Mouse (Mus musculus) embryo, embryonic 10.5 days (tissue): Measurements from ENCODE around the gene Mtfmt.

ENCODE experiments used
- DNase-seq: peaks from one replicate; pipeline ENCODE4 v3.0.0-alpha.2; 2015; ENCODE audit warnings: low spot score

The Mtfmt gene

DNA sequence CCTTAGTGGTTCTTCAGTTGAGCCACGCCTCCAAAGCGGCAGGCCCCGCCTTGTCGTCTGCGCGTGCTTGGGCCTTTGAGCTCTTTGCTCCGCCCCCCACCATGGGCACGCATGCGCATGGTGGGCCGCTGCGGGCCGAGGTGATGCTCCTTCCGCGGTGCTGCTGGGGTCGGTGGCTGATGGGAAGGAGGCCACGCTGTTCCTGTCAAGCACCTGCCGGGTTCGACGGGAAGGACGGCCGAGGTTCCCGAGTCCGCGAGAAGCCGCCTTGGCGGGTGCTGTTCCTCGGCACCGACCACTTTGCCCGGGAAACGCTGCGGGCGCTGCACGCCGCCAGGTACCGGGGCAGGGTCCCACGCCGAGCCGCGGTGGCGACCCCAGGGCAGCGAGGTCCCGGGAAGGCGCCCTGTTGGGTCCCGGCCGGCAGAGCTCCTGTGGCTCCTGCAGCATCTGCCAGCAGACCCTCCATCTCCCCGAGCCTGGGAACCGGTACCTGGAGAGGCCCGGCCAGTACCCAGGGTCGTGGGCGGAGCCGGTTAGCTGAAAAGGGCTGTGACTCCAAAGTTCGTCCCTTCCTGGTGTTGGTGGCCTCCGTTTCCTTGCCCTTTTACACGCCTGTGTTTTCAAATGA, at the start of gene Mtfmt:
Mtfmt (plus strand) TSS at position 112 of the 631 bp plus-strand sequence.
- peak; percentile 98 for DNase-seq

DNA sequence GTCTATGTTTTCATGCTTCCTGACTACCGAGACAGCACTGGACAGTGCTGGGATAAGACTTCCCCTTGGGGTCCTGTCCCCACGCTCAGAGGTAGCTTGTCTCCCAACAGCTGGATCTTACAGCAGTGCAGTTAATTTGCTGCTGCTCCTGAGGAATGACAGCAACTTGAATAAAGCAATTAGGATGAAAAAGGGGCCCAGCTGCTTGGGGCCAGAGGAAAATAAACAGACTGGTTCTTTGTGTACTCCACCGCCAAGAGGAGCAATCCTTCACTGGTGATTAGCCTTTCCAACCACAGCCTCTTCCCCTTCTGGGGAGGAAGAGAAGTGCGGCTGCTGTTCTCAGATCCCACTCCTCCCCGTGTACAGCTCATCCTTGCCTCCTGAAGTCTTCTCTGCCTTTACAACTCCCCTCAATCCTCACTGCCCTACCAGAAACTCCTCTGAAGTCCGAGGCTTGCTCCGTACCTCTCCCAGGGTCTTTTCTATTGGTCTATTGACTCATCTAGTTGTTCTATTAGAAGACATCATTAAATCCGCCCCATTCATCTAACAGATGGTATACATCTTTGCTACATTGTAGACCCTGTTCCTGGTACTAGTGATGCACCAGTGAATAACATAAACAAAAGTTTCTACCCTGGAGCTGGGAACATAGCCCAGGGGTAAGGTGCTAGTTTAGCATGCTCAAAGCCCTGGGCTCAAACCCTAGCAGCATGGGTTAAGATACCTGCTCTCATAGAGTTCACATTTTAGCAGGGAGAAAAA, 49.0 kb upstream of the Mtfmt start:
- DNase-seq = peak; percentile 60

DNA sequence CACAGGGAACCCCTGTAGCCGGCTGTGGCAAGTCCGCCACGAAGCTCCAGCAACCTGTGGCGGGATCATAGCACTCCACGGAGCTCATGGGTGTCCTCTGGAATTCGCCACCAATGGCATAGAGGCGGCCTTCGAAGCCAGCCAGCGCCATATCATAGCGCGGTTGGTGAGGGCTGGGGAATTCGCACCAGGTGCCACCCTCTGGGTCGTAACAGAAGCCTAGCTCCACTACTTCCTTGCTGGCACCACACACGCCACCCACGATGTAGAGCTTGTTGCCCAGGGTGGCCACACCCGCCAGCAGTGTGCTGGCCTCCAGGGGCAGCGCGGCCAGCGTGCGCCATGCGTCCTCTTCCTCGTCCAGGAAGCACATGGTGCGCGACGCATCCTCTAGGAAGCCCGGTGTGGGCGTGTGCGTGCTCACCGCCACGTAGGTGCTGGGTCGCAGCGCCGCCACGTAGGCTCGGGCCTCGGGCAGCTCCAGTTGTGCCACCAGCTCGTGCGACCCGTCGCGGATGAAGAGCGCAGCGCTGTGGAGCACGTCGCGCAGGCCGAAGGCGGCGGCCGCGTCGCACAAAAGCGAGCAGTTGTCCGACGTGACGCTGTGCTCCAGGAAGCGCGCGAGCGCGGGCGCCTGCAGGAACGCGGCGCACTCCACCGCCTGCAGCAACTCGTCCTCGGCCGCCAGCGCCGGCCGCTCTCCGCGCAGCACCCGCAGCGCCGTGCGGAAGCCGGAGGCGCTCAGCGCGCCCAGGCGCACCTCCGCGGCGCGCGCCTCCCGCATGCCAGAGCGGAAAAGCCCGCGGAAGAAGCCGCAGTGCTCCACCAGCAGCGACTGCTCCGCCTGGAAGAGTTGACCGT, 44.6 kb upstream of the Mtfmt start:
- DNase-seq = peak; percentile 38

DNA sequence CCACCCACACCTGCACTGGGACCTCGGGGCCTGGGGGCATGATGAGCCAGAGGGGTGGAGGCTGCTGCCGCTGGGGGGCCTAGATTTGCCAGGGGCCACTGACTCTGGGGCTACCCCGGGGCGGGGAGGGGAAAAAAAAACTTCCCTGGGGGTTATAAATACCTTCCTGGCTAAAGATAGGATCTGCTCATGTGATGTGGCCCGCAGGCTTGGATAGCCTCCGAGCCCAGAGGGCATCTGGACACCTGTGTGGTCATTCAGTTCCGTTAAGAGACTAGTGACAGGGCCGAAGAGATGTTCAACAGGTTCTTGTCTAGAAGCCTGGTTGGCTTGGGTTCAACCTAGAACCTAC, 44.0 kb upstream of the Mtfmt start, which contains the start of gene Kbtbd13:
Kbtbd13 (minus strand) TSS at position 40 of the 352 bp plus-strand sequence.
- DNase-seq = no peak

DNA sequence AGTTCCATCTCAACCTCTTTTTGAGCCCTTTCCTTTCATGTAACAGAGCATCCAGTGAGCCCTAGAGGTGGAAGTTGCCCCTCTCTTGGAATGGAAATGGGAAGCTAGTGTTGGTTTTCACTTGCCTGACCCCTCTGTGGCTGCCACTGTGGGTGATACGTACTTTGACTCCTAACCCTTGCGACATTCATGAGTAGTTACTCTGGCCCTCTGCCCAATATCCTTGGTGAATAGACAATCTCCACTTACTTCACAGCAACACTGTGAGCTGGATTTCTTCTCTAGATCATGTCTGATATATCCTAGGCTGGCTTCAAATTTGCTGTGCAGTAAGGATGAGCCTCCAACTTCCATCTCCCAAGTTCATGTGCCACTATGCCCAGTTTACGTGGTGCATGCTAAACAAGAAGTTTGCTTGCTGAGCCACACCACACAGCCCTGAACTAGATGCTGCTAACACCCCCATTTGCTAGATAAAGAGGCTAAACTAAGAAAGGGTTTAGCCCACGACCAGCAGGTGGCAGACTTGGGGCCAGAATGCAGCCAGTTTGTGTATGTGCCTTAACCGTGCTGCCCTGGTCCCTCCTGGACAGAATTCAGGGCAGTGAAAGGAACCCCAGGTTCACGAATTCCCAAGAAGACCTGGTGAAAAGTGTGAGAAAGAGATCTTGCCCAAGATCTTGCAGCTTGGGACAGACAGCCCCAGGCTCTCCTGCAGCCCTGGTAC, 42.8 kb upstream of the Mtfmt start:
- peak; percentile 79 for DNase-seq

DNA sequence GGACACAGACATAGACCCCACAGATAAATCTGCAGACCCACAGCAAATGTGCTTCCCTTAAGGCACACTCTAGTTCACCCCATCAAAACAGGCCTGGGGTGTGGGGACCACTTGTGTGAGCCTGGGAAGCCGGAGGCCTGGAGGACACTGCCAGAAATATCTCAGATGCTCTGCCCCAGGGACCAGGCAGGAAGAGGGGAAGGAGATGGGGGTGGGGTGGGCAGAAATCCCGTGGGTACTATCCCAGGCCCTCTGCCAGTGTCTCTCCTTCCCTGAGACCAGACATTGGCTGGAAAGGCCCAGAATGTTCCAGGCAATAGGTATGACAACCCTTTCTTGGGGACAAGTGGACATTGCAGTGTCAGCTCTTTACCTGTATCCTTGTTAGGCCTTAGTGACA, 42.0 kb upstream of the Mtfmt start:
- DNase-seq = no peak

DNA sequence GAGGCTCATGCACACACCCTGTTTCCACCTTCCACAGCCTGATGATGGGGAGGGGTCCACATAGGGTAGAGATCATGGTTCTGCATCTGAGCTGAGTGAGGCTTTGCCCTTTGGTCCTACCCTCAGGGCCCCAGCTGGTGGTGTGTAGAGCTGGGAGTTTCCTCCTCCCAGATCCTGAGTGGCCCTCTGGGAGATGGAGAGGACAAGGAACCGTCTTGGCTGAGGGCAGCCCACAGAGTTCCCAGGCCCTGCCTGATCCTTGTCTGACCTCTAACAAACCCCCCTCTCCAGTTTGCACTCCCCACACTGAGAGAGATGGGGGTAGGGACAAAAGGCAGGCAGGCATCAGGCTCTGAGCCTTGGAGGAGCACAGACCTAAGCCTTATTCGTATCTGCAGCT, 41.2 kb upstream of the Mtfmt start:
- no peak for DNase-seq

DNA sequence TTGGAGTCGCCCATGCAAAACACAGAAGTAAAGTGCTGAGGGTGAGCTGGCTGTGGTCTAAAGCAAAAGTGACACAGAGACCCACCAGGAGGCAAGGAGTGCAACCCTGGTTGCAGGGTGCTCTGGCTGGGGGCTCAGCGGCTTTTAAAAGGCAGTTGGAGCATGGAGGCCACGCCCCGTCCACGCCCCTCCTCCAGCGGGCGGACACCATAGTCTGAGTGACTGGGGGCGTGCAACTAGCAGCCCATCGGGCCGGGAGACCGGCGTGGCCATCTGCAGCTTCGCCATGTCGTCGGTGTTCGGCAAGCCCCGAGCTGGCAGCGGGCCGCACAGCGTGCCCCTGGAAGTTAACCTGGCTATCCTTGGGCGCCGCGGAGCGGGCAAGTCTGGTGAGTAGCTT, 37.3 kb upstream of the Mtfmt start, which contains the start of gene Rasl12:
Rasl12 (plus strand) TSS at position 228 of the 400 bp plus-strand sequence.
- DNase-seq = peak; percentile 89

DNA sequence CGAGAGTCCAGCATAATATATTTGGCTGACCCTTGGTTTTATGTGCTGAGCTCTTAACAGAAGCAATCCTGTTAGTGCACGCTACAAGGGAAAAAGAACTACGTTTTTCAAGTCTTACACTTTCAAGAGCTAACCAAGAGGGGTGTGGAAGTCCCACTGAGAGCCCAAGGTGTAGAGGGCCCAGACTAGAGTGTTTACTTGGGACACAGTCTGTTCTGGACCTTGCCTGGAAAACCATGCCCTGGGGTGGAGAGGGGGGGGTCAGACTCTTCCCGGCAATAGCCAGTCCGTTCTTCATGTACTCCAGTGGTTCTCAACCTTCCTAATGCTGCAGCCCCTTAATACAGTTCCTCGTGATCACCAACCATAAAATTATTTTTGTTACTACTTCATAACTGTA, 35.6 kb upstream of the Mtfmt start:
- DNase-seq = no peak

DNA sequence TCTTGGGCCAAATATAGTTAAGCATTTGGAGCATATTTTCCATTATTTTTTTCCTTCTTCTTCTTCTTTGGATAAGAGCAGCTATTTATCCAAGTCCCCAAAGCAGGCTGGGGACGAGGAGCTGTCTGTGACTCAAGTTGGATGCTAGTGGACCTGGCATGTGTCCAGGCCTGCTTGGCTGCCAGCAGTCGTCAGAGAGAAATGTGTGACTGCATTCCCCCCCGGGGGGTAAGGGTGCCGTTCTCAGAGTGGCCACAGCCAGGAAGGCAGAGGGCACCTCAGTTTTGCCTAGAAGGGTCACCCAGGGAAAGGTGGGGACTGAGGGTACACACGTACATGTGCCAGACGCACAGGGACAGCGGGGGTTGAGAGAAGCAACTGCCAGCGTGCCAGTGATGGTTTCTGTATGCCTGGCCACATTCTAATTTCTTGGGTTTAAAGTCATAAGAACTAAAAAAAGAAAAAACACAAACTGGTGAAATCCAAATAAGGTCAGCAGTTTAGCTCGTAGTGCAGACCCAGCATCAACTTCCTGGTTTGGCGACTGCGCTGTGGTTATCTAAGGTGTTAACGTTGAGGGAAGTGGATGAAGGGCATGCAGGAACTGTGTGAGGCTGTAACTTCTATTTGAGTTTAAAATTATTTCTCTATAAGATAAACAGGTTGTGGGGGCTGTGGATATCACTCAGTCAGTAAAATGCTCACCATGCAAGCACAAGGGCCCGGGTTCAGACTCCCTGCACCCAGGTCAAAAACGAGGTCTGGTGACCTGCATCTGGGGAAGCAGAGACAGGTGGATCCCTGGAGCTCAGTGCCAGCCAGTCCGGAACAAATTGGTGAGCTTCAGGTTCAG, 31.0 kb upstream of the Mtfmt start:
- DNase-seq = no peak

DNA sequence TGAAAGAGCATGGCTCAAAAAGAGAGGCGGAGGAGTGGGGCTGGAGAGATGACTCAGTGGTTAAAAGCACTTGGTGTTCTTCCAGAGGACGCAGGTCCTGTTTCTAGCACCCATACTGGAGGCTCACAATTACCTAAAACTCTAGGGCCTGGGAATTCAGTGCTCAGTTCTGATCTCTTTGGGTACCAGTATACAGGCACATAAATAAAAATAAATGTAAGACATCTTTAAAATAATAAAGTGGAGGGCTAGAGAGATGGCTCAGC, 30.5 kb upstream of the Mtfmt start:
- no peak for DNase-seq

DNA sequence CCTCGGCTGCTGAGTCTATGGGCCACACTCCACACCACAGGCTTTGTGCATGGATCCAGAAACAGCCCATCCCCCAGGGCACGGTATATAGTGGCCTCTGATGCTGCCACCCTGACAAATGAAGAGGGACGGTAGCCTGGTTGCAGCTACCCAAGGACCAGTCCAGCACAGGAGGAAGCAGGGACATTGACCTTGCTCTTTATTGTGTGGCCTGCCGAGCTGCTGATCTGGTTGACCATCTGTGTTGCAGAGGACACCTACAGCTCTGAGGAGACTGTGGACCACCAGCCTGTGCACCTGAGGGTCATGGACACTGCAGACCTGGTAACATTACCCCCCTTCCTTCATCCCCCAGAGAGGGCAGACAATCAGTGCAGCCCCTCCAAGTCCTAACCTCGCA, 28.3 kb upstream of the Mtfmt start:
- no peak for DNase-seq

DNA sequence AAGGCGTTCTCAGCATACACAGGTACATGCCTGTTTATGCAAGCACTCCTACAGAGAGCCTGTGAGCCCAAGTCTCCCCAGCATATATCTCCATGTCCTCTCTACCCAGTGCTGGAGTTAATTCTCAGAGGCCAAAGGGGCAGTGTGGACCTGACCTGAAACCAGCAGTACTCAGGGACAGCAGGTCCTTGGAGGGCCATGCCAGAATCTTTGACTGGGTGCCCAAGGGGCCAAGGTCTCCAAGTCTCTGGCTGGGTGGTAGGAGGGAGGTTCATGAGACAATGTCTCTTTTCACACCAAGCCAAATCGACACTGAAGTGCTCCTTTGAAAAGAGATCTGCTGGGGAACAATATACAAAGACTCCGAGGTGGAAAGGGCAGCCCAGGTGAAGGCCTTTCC, 27.7 kb upstream of the Mtfmt start:
- no peak for DNase-seq

DNA sequence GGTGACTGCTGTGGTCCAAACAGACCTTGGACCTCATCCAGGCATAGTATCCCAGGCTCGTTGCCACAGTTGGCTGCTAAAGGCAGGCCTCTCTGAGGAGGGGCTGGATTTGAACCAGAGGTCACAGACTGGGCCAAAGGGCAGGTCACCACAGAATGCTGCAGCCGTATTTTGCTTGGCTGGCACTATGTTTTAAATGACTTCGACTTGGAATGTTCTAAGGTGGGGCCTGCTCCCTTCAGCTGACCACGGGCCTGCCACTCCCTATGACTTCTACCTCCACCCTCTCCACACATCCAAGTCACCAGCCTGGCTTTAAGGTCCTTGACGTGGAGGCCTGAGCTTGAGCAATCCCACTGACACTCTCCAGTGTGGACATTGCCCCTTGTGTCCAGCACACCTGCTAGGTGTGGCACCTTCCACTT, 26.7 kb upstream of the Mtfmt start:
- DNase-seq = no peak

DNA sequence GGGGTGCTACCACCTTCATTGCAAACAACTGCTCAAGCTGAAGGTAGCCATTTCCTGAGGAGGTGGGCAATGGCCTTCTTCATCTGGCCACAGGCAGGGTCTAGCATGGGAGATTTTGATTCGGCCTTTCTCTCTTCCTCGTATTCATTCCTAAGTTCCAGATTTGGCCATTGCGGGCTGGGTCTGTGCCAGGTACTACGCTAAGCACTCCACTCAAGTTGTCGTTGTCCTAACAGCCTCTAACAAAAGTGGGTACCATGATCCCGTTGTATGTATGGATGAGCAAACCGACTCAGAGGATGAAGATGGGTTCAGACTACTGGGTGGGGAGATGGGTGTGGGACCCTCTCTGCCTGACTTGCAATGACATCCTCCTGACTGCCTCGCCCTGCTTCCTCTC, 25.2 kb upstream of the Mtfmt start:
- DNase-seq = no peak

DNA sequence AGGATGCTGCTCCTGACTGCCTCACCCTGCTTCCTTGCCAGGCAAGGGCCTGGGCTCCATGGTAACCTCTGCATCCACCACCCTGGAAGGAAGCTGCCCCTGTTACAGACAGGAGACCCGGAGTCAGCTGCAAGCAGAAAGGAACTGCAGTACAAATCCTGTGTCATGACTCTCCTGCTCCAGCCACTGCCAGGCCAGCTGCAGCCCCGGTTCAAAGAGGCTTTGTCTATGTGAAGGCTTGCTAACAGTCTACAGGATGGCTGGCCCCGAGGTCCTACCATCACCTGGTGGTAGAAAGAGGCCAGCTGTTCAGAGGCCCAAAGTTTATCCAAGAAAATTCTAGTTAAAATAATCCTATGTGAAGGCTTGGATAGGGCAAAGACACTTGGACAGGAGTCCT, 24.3 kb upstream of the Mtfmt start:
- DNase-seq = no peak

DNA sequence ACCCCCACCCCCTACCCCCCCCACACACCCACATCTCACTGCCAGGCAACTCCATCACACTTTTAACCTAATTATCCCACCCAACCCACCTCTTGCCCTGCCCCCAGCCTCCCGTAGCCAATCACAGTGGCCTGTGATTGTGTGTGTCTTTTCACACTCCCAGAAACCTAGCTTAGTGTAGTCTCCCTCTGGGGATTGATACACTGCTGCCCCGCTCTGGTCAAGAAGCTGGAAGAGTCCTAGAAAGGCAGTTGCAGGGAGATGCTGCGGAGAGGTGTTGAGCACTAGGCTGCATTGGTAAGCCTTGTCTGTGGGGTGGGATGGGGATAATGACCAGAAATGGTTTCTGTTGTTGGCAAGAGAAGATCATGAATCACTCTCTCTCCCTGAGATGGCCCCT, 17.8 kb upstream of the Mtfmt start:
- no peak for DNase-seq

DNA sequence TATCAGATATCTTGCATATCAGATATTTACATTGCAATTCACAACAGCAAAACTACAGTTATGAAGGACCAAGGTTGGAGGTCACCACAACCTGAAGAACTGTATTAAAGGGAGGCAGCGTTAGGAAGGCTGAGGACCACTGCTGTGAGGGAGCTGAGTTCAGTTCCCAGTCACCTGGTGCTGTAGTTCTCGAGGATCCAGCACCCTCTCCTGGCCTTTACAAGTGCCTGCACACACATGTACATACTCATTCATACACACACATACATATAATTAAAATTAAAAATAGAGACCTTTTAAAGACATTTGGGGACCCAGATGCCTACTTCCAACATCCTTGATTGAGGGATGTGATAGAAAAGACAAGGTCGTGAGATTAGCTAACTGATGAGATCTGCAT, 15.9 kb upstream of the Mtfmt start:
- no peak for DNase-seq

DNA sequence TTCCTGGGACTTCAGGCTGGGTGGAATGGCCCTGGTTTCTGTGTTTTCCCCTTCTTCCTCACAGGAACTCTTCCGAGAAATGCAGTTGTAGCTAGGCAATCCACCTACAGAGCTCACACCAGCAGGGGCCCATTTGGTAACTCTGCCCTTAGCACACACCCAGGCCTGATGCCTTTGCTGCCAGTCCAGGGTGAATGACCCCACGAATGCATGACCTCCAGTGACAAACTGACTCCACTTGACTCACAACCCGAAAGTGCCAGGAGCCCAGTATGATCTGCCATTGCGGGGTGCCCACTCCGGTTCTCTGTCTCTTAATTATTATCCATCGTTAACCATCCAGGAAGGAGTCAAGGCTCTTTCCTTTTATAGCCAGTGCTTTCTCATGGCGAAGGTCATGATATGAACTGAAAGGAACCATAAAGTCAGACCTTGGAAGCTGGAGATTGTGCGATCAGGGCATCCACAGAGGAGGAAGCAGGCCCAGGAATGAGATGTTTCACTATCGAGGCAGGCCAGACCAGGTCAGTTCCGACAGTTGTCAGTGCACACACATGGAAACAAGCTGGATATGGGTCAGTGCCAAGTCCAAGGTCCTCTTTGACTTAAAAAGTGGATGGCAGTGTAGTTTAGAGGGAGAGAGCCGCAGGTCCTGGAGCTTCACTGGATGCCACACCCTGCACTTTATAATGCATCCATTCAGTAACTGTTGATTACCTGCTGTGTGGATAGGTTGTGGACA, 12.7 kb upstream of the Mtfmt start, which contains the start of gene Slc51b:
Slc51b (minus strand) TSS at position 196 of the 742 bp plus-strand sequence.
- no peak for DNase-seq

DNA sequence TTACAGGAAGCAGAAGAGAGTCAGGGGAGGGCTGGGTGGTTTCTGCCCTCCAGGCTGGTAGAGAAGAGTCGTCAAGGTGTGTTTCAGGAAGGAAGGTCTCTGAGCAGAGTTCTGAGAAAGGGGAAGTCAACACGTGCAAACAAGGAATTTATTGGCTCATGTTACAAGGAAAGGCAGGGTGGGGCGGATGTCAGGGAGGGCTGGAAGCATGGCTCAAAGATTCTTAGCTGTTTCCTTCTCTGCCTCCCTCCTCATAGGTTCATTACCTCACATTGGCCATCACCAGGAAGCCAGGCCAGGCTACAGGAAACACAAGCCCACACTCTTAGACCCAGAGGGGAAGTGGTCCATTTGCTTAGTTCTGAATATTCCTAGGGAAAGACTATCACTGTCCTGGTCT, 11.2 kb upstream of the Mtfmt start:
- DNase-seq = no peak

DNA sequence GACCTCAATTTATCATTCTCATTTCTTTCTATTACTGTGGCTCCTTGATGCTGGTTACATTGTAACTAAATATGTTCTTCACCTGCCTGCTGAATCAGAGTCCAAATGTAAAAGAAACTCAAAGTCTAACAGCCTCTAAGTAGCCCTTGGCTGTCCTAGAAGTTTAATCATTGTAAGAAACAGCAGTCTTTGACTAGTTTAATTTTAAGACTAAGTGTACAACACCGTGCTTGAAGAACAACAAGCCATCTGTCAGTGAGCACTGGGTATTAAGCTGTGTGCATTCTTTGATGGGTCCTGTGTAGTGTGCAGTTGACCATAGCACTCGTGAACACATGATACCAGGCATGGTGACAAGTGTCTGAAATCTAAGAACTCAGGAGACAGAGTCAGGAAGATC, 8.1 kb upstream of the Mtfmt start:
- no peak for DNase-seq
